Mouse (Mus musculus) heart, embryonic 15.5 days (tissue): ENCODE measurements at regions not wholly inside any gene's neighbourhood (a gene's known extent, or its start where the extent isn't known, plus 50 kb on each side); places are given as distances from the start of the nearest gene placed in this dataset.

Source experiments
- ATAC-seq: fragments of 200-750 bp; cut with Nextera tagmentation; replicated peaks from 2 replicates; pipeline ENCODE4 v1.8.0; 2017; ENCODE audit warnings: low read depth, moderate TSS enrichment; ENCODE audit not compliant: insufficient number of reproducible peaks, insufficient read depth, low FRiP score
- H3K27ac ChIP-seq: fragments of 300-500 bp; sonication (generic); 2 replicates; pipeline ENCODE4 v1.5.1; 2015; ENCODE audit warnings: mild to moderate bottlenecking, inconsistent platforms
- H3K27me3 ChIP-seq: fragments of 300-500 bp; sonication (generic); 2 replicates; pipeline ENCODE4 v1.6.1; 2015; ENCODE audit warnings: inconsistent platforms
- H3K36me3 ChIP-seq: fragments of 300-500 bp; sonication (generic); 2 replicates; pipeline ENCODE4 v1.6.1; 2015; ENCODE audit warnings: mild to moderate bottlenecking, inconsistent platforms
- H3K4me1 ChIP-seq: fragments of 300-500 bp; sonication (generic); replicated peaks from 2 replicates; pipeline ENCODE4 v1.6.1; 2015; ENCODE audit warnings: inconsistent platforms
- H3K4me2 ChIP-seq: fragments of 300-500 bp; sonication (generic); 2 replicates; pipeline ENCODE4 v1.6.1; 2015; ENCODE audit warnings: inconsistent platforms, mild to moderate bottlenecking, moderate library complexity
- H3K4me3 ChIP-seq: fragments of 300-500 bp; sonication (generic); 2 replicates; pipeline ENCODE4 v1.5.1; 2015; ENCODE audit warnings: mild to moderate bottlenecking, inconsistent platforms
- H3K9ac ChIP-seq: fragments of 300-500 bp; sonication (generic); 2 replicates; pipeline ENCODE4 v1.6.1; 2015; ENCODE audit warnings: mild to moderate bottlenecking, inconsistent platforms
- H3K9me3 ChIP-seq: fragments of 300-500 bp; sonication (generic); replicated peaks from 2 replicates; pipeline ENCODE4 v1.6.1; 2016; ENCODE audit warnings: inconsistent platforms
- WGBS: fragments of 180-500 bp; shearing (Covaris S2); methylation state at CpG from one replicate; pipeline ENCODE4 v1.1.7; 2015; ENCODE audit warnings: mixed read lengths; 5-methylcytosine and 5-hydroxymethylcytosine counted together

- no peak overlapping the region for H3K4me3 ChIP-seq
- no peaks in the 10 kb centered on the region for H3K9me3 ChIP-seq
- H3K36me3 ChIP-seq: no peaks in the 10 kb centered on the region
- no peak overlapping the region for H3K9ac ChIP-seq
- no peak overlapping the region for H3K4me2 ChIP-seq
- H3K27me3 ChIP-seq: no peaks in the 10 kb centered on the region
- WGBS: 62% methylated on average over 10 of the region's 10 CpGs
- no peaks in the 10 kb centered on the region for H3K4me1 ChIP-seq
- no peak overlapping the region for H3K27ac ChIP-seq
- ATAC-seq: no peak
Measured at GRCm38 (mm10) chr17:82999710-83000109, 215.4 kb upstream of the Pkdcc start.

DNA sequence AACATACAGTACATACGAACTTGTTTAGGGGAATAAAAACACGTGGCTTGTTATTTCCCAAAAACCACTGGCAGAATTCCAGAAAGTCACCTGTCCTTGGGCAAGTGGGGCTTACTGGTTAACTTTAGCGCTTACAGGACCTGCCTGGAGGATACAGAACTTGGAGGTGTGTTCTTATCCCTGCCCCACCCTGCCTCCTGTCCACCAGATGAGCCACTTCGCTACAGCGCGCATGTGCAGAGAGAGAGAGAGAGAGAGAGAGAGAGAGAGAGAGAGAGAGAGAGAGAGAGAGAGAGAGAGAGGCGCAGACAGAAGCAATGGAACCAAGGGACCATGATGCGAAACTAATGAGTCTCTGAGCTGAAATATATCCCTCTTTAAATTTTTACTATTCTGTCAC is 214.7 kb upstream of the Pkdcc start:
- Histone ChIP-seq H3K9ac (no peak overlapping the region), H3K4me1 (no peaks in the 10 kb centered on the region), H3K36me3 (no peaks in the 10 kb centered on the region), H3K9me3 (no peaks in the 10 kb centered on the region), H3K4me2 (no peak overlapping the region), H3K27me3 (no peaks in the 10 kb centered on the region), H3K4me3 (no peak overlapping the region), H3K27ac (no peak overlapping the region)
- no peak for ATAC-seq
- 62% methylated on average over 8 of the region's 8 CpGs for WGBS

DNA sequence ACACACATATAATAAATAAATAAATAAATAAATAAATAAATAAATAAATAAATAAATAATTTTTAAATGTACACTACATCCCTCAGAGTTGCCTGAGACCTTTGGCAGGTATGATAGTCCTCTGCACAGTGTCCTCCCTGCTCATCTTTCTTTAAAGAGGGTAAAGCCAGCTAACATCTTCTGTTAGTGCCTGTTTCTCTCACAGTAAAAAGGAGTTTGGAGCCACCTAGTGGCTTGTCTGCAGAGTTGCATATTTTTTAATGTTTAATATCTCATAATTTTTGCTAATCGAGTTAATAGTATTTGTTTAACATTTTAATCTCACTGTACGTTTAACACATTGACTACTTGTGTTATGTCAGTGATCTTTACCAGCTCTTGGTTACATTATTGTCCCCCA is 213.5 kb upstream of the Pkdcc start:
- WGBS: 4% methylated on average over 2 of the region's 2 CpGs
- no peak overlapping the region for H3K27ac ChIP-seq
- no peak overlapping the region for H3K4me2 ChIP-seq
- H3K4me3 ChIP-seq: no peak overlapping the region
- H3K36me3 ChIP-seq: no peaks in the 10 kb centered on the region
- H3K9ac ChIP-seq: no peak overlapping the region
- no peaks in the 10 kb centered on the region for H3K9me3 ChIP-seq
- ATAC-seq: no peak
- H3K4me1 ChIP-seq: no peaks in the 10 kb centered on the region
- no peaks in the 10 kb centered on the region for H3K27me3 ChIP-seq

DNA sequence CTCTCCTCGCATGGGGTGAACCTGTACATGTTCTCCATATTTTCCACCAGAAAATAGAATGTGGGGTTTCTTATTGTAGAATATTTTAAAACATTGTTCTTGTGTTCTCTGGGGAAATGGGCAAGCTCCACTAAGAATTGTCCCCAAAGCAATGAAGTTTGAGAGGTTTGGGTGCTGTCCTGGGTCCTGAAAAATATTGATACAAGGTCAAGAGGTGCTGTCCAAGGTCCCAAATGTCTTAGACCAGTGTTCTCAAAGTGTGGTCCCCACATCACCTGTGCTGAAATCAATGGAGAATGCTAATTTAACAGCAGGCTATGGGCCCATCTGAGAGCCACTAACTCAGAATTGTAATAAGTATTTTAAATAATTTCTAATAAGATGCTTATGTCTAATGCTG is 204.2 kb upstream of the Pkdcc start:
- Histone ChIP-seq H3K36me3 (no peaks in the 10 kb centered on the region), H3K4me2 (no peak overlapping the region), H3K9ac (no peak overlapping the region), H3K4me3 (no peak overlapping the region), H3K9me3 (no peaks in the 10 kb centered on the region), H3K27ac (no peak overlapping the region), H3K4me1 (no peaks in the 10 kb centered on the region), H3K27me3 (peaks cover 14% of the 10 kb centered on the region)
- WGBS: 67% methylated on average over 1 of the region's 1 CpGs
- ATAC-seq: no peak

DNA sequence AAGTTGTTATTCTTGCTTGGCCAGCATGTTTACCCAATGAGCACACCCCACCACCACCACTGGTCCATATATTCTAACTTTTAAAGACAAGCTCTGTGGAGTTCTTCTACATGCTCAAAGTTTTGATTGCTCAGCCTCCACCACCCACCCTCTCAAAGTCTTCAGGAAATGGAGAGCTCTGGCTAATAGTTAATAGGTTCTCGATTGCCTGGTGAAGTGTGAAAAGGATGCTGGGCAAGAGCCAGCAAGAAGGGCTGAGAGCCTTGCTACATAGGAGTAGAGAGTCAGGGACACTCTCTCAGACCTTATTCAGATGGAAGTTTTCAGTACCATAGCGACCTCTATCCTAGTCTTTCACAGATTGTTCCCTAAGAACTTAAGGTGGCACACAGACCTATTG is 199.4 kb upstream of the Pkdcc start:
- Histone ChIP-seq H3K9me3 (no peaks in the 10 kb centered on the region), H3K27ac (no peak overlapping the region), H3K9ac (no peak overlapping the region), H3K27me3 (peaks cover 6% of the 10 kb centered on the region; the same call in 1 of the 2 replicates), H3K4me1 (0 out of 2 replicates have a peak, but pooled peaks cover 5% of the 10 kb centered on the region), H3K36me3 (no peaks in the 10 kb centered on the region), H3K4me2 (no peak overlapping the region), H3K4me3 (no peak overlapping the region)
- 46% methylated on average over 2 of the region's 2 CpGs for WGBS
- ATAC-seq: no peak

GRCm38 (mm10) chr17:83016936-83017335 is 198.2 kb upstream of the Pkdcc start:
- no peaks in the 10 kb centered on the region for H3K9me3 ChIP-seq
- no peak overlapping the region for H3K4me2 ChIP-seq
- no peak overlapping the region for H3K27ac ChIP-seq
- no peak overlapping the region for H3K4me3 ChIP-seq
- WGBS: 71% methylated on average over 5 of the region's 5 CpGs
- no peak overlapping the region for H3K9ac ChIP-seq
- H3K27me3 ChIP-seq: peaks cover 6% of the 10 kb centered on the region; the same call in 1 of the 2 replicates
- H3K36me3 ChIP-seq: no peaks in the 10 kb centered on the region
- ATAC-seq: no peak
- 0 out of 2 replicates have a peak, but pooled peaks cover 7% of the 10 kb centered on the region for H3K4me1 ChIP-seq

DNA sequence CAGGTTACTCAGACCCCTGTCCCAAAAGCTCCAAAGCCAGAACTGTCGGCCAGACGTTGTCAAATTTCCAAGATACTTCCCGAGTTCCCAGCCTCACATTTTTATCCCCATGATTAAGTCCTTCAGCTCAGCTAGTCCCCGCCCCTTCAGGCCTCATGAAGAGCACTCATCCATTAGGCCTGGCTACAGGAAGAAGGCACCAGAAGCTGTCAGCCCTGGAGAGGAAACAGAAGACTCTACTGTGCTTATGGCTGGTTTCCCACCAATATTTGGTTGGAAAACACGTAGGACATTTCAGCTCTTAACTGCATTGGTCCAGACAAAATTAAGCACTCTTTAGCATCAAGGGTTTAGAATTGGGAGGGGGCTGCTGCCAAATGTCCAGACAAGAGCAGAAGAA is 195.8 kb upstream of the Pkdcc start:
- Histone ChIP-seq H3K9me3 (no peaks in the 10 kb centered on the region), H3K4me3 (no peak overlapping the region), H3K27me3 (peaks cover 6% of the 10 kb centered on the region; the same call in 1 of the 2 replicates), H3K27ac (no peak overlapping the region), H3K36me3 (no peaks in the 10 kb centered on the region), H3K9ac (no peak overlapping the region), H3K4me2 (no peak overlapping the region), H3K4me1 (0 out of 2 replicates have a peak, but pooled peaks cover 7% of the 10 kb centered on the region)
- WGBS: 60% methylated on average over 5 of the region's 5 CpGs
- no peak for ATAC-seq

GRCm38 (mm10) chr17:83020576-83020975 is 194.5 kb upstream of the Pkdcc start:
- Histone ChIP-seq H3K27me3 (no peaks in the 10 kb centered on the region), H3K9ac (no peak overlapping the region), H3K4me3 (no peak overlapping the region), H3K4me2 (no peak overlapping the region), H3K27ac (no peak overlapping the region), H3K4me1 (0 out of 2 replicates have a peak, but pooled peaks cover 7% of the 10 kb centered on the region), H3K36me3 (no peaks in the 10 kb centered on the region), H3K9me3 (no peaks in the 10 kb centered on the region)
- ATAC-seq: no peak
- 57% methylated on average over 10 of the region's 10 CpGs for WGBS

DNA sequence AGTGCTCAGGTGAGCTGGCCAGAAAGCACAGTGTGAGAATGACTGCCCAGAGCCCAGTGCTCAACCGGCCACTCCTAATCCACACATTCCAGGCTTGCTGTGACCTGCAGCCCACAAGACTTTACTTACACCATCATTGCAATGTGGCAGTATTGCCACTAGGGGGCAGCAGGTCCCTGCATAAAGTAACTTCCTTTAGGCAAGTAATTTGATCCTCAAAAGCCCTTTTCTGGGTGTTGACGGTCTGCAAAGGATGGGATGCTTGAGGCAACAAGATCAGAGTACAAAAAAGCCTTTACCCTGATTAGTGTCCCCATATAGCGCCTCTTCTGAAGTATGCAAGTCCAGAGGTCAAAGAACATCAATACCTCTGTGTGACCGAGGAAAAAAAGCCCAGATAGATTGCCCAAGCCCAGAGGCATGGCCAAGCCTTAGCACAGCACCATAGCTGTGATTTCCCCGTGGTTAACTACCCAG is 189.7 kb upstream of the Pkdcc start:
- H3K9ac ChIP-seq: no peak overlapping the region
- H3K36me3 ChIP-seq: no peaks in the 10 kb centered on the region
- H3K27ac ChIP-seq: no peak overlapping the region
- H3K4me2 ChIP-seq: no peak overlapping the region
- ATAC-seq: no peak
- H3K9me3 ChIP-seq: no peaks in the 10 kb centered on the region
- H3K4me1 ChIP-seq: 0 out of 2 replicates have a peak, but pooled peaks cover 3% of the 10 kb centered on the region
- H3K4me3 ChIP-seq: no peak overlapping the region
- 13% methylated on average over 5 of the region's 5 CpGs for WGBS
- H3K27me3 ChIP-seq: no peaks in the 10 kb centered on the region

GRCm38 (mm10) chr17:83034914-83035573 is 180.0 kb upstream of the Pkdcc start:
- ATAC-seq: no peak
- peak overlapping the region; percentile 31; the same call in 1 of the 2 replicates for H3K27ac ChIP-seq

GRCm38 (mm10) chr17:83035574-83035918 is 179.5 kb upstream of the Pkdcc start:
- H3K36me3 ChIP-seq: no peaks in the 10 kb centered on the region
- H3K4me2 ChIP-seq: no peak overlapping the region
- no peaks in the 10 kb centered on the region for H3K9me3 ChIP-seq
- H3K27me3 ChIP-seq: no peaks in the 10 kb centered on the region
- H3K4me3 ChIP-seq: no peak overlapping the region
- 0 out of 2 replicates have a peak, but pooled peaks cover 2% of the 10 kb centered on the region for H3K4me1 ChIP-seq
- peak overlapping the region; percentile 31; the same call in 1 of the 2 replicates for H3K27ac ChIP-seq
- 67% methylated on average over 5 of the region's 5 CpGs for WGBS
- no peak overlapping the region for H3K9ac ChIP-seq
- no peak for ATAC-seq

More at GRCm38 (mm10) chr17:83034914-83035573, 180.0 kb upstream of the Pkdcc start:
- Histone ChIP-seq H3K9me3 (no peaks in the 10 kb centered on the region), H3K4me2 (no peak overlapping the region), H3K9ac (no peak overlapping the region), H3K4me1 (0 out of 2 replicates have a peak, but pooled peaks cover 2% of the 10 kb centered on the region), H3K4me3 (no peak overlapping the region), H3K27me3 (no peaks in the 10 kb centered on the region), H3K36me3 (no peaks in the 10 kb centered on the region)
- WGBS: 56% methylated on average over 6 of the region's 6 CpGs

DNA sequence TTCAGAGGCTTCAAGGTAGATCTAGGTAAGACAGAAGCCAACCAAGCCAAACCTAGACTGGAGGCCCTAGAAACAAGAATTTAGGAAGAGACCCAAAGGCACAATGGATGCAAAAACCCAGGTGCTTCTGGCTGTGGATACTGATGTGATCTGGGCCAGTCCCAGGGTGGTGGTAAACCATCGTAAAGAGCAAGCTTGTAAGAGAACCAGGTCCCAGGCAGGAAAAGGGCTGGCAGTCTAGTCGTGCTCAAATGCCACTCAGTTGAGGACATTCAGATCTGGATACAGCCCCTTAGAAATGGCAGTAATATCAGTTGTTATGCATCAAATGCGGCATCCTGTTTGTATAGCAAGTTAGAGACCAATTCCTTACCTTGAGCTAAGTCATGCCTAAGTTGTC is 175.5 kb upstream of the Pkdcc start:
- Histone ChIP-seq H3K9ac (no peak overlapping the region), H3K9me3 (no peaks in the 10 kb centered on the region), H3K27ac (no peak overlapping the region), H3K36me3 (no peaks in the 10 kb centered on the region), H3K27me3 (no peaks in the 10 kb centered on the region), H3K4me2 (no peak overlapping the region), H3K4me1 (0 out of 2 replicates have a peak, but pooled peaks cover 6% of the 10 kb centered on the region), H3K4me3 (no peak overlapping the region)
- 89% methylated on average over 3 of the region's 3 CpGs for WGBS
- ATAC-seq: no peak
